14 mouse cellular contexts compared by ENCODE assay signal in the genomic region with DNA sequence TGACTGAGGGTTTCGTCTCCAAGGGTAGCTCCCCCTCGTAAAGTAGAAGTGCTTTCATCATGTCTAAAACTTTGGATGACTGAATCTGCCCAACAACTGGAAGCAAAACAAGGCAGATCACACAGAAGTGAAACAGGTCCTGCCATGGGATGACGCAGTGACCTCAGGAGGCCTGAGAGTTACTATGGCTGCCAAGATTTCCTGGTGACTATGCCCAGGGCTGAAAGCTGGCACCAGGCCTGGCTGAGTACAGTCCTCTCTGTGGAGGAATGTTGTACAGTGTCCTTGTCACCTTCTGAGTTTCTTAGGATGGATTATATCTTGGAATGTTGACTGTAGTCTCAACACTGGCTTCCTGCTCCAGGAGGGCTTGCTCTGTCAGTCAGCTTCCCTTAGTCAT. TPM values are rescaled to one million over a fixed set of nuclear protein-coding genes. Genes with fewer than 3 reads are reported as not detected.
A peak's percentile ranks its signal among the peaks of the same experiment; 100 is the strongest.
DNase-seq lines count a peak whose midpoint lies in the region; ATAC-seq and TF ChIP-seq lines count a peak whose summit lies in the region.
"Had no signal": no experiment of that assay in that cellular context is flagged by ENCODE, and none has a peak within 500 bp of the region (broad histone marks: within the 10 kb centered on the region; RNA-seq: fewer than 3 reads in every experiment).

No protein-coding gene starts in this region.

- H3K27me3 ChIP-seq in kidney, adult 2 months (replicated peaks; ENCODE audit: control insufficient read depth, insufficient read depth, low read length): no peaks in the 10 kb centered on the region
- H3K27me3 ChIP-seq in midbrain, embryonic 15.5 days (replicated peaks): no peaks in the 10 kb centered on the region
- H3K27me3 ChIP-seq: neural tube, embryonic 15.5 days had no signal

- no peaks in the 10 kb centered on the region for H3K9me3 ChIP-seq in midbrain, embryonic 15.5 days
- H3K9me3 ChIP-seq: hindbrain, embryonic 10.5 days; liver, embryonic 12.5 days; neural tube, embryonic 15.5 days had no signal

- no peak overlapping the region for H3K4me3 ChIP-seq in kidney, adult 2 months (ENCODE audit: insufficient read depth, low read depth, low read length)
- no peak overlapping the region for H3K4me3 ChIP-seq in midbrain, embryonic 15.5 days
- H3K4me3 ChIP-seq: hindbrain, embryonic 10.5 days; liver, embryonic 12.5 days; neural tube, embryonic 15.5 days had no signal

- no peak for ATAC-seq in midbrain, embryonic 15.5 days (replicated peaks)
- ATAC-seq: forebrain, embryonic 14.5 days; liver, embryonic 12.5 days had no signal

- no peaks in the 10 kb centered on the region for H3K4me1 ChIP-seq in kidney, adult 2 months (ENCODE audit: control insufficient read depth, insufficient read depth, low read length)
- H3K4me1 ChIP-seq in midbrain, embryonic 15.5 days: no peaks in the 10 kb centered on the region
- H3K4me1 ChIP-seq: liver, embryonic 12.5 days had no signal

- TF ChIP-seq POLR2A in kidney, adult 2 months (IDR thresholded peaks at IDR 0.05; ENCODE audit: low read depth, low read length): no peak

- no peak overlapping the region for H3K27ac ChIP-seq in kidney, adult 2 months (ENCODE audit: insufficient read depth, low read depth, low read length)
- no peak overlapping the region for H3K27ac ChIP-seq in midbrain, embryonic 15.5 days
- H3K27ac ChIP-seq: hindbrain, embryonic 10.5 days; liver, embryonic 12.5 days; neural tube, embryonic 15.5 days; stomach, postnatal 0 days had no signal

- WGBS in kidney, adult 2 months: 88% methylated on average over 3 of the region's 3 CpGs
- WGBS in midbrain, embryonic 15.5 days: 84% methylated on average over 3 of the region's 3 CpGs

- DNase-seq in kidney, adult 2 months: peak; percentile 54
- no peak for DNase-seq in kidney, postnatal 10 days
- DNase-seq in NIH3T3 (ENCODE audit: low read depth): peak; percentile 57
- DNase-seq in adrenal gland, adult 8-10 months: peak; percentile 88
- DNase-seq in heart, postnatal 36 days: peak; percentile 34 to 52
- no peak for DNase-seq in left cerebral cortex, adult 9 months (ENCODE audit: low spot score in 2 of 2)
- DNase-seq: cerebellum, adult 11-12 months; thymus, postnatal 25 days had no signal

- intact Hi-C loops in heart, postnatal 36 days (cut with DNase I): no loop called here

- no peak overlapping the region for H3K9ac ChIP-seq in midbrain, embryonic 15.5 days
- H3K9ac ChIP-seq: liver, embryonic 12.5 days; neural tube, embryonic 15.5 days had no signal

- H3K36me3 ChIP-seq in kidney, adult 2 months (ENCODE audit: control insufficient read depth, insufficient read depth, low read length): no peaks in the 10 kb centered on the region
- no peaks in the 10 kb centered on the region for H3K36me3 ChIP-seq in midbrain, embryonic 15.5 days (replicated peaks)
- H3K36me3 ChIP-seq: hindbrain, embryonic 10.5 days; liver, embryonic 12.5 days; neural tube, embryonic 15.5 days had no signal

- TF ChIP-seq CTCF in kidney, adult 2 months (conservative IDR thresholded peaks at IDR 0.05; ENCODE audit: insufficient read depth, insufficient read length, low read depth, low read length): no peak

- H3K4me2 ChIP-seq in midbrain, embryonic 15.5 days: no peak overlapping the region
- H3K4me2 ChIP-seq: liver, embryonic 12.5 days; neural tube, embryonic 15.5 days had no signal

RNA-seq across cellular contexts. Expression of a gene that starts 37.3 kb away (rescaled TPM):
- polyA plus RNA-seq in kidney, adult 2 months (2012; rRNA removed): 16.1 TPM in 2 replicates
- 10 to 100 TPM; 28.6 to 44.3 (median 38.4) TPM for total RNA-seq in adrenal gland, adult 8-10 months (2022)
- 10 to 100 TPM; 27.0 to 28.5 TPM for total RNA-seq in heart, postnatal 36 days (2021)
- 53.9 TPM in 2 replicates for polyA plus RNA-seq in midbrain, embryonic 15.5 days (2015; fragmentation: Nextera tagmentation; extraction: Ambion mirVana)

Comparison
In these comparisons a context has a peak if more than half of its experiments do, and no peak if none do; other contexts are left out.
1. DNase-seq: peak in kidney, adult 2 months (single experiment), NIH3T3 (single experiment), adrenal gland, adult 8-10 months (single experiment) and heart, postnatal 36 days (2 of 2); none in kidney, postnatal 10 days (single experiment) and left cerebral cortex, adult 9 months (0 of 2).